Mouse (Mus musculus): ENCODE results near the gene Lrrc26. TPM values are rescaled to one million over a fixed set of nuclear protein-coding genes. Genes with fewer than 3 reads are reported as not detected.

Lrrc26 gene
- polyA plus RNA-seq, 1 experiment from 2014 or later: 0.30 TPM

DNA sequence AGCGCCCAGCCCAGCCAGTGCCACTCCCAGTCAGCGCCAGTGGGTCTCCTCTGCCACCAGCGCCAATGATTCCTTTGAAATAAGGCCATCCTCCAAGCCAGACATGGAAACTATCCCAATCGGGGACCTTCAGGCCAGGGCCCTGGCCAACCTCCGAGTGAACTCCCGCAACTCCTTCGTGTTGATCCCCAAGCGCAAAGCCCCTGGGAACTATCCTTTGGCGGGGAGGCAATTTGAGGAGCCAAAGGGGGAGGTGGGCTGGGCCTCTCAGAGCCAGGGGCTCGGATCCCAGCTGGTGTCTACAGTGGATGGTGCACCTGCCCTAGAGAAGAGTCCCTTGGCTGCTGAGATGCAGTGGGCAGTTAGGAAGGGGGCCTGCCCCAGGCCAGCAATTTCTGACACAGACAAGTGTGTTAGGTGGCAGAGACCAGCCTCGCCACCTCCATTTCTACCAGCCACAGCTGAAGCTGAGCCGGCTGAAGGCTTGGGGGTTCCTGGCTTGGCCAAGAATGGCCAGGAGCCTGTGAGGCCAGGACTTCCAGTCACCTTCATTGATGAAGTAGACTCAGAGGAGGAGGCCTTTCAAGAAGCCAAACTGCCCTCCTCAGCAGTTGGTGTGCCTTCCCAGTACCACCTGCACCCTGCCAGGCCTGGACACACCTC is 26.0 kb upstream of the Lrrc26 start:
- H3K4me3 ChIP-seq (replicated peaks; ENCODE audit: low read depth, low read length): peak overlapping the region; percentile 80
- H3K4me1 ChIP-seq (ENCODE audit: control insufficient read depth, insufficient read depth, low read length): peaks cover 47% of the 10 kb centered on the region
- no peaks in the 10 kb centered on the region for H3K9me3 ChIP-seq (ENCODE audit: control insufficient read depth, low read length)
- H3K27ac ChIP-seq (replicated peaks; ENCODE audit: low read depth, low read length): no peak overlapping the region
- H3K9ac ChIP-seq (replicated peaks; ENCODE audit: low read length): peak overlapping the region; percentile 68
- ATAC-seq (ENCODE audit: low FRiP score, low TSS enrichment): no peak
- peak overlapping the region; percentile 100 for H3K4me2 ChIP-seq (ENCODE audit: low read length)
- peaks cover 9% of the 10 kb centered on the region for H3K27me3 ChIP-seq (ENCODE audit: control insufficient read depth, insufficient read depth, low read length)
- H3K36me3 ChIP-seq (ENCODE audit: control insufficient read depth, insufficient read depth, low read length): peaks cover 7% of the 10 kb centered on the region
- no peak for DNase-seq
- WGBS: 18% methylated on average over 12 of the region's 12 CpGs

DNA sequence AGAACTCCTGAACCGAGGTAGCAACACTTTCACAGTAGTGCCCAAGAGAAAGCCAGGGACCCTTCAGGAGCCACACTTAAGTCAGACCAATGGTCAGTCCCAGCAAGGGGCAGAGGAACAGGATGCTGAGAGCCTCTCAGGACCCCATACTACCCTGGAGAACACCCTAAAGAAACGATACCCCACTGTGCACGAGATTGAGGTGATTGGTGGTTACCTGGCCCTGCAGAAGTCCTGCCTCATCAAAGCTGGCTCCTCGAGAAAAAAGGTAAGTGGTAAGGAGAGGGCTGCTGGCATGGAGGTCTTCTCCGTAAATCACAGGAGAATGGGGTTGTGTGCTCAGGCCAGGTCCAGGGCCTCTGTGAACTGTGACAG is 25.4 kb upstream of the Lrrc26 start:
- DNase-seq: no peak
- peak overlapping the region; percentile 100 for H3K4me2 ChIP-seq (ENCODE audit: low read length)
- H3K4me1 ChIP-seq (ENCODE audit: control insufficient read depth, insufficient read depth, low read length): peaks cover 47% of the 10 kb centered on the region
- no peak overlapping the region for H3K27ac ChIP-seq (replicated peaks; ENCODE audit: low read depth, low read length)
- no peak overlapping the region; the same call in 1 of the 2 replicates for H3K9ac ChIP-seq (replicated peaks; ENCODE audit: low read length)
- H3K27me3 ChIP-seq (ENCODE audit: control insufficient read depth, insufficient read depth, low read length): peaks cover 9% of the 10 kb centered on the region
- H3K36me3 ChIP-seq (ENCODE audit: control insufficient read depth, insufficient read depth, low read length): peaks cover 12% of the 10 kb centered on the region
- WGBS: 77% methylated on average over 5 of the region's 5 CpGs
- H3K4me3 ChIP-seq (replicated peaks; ENCODE audit: low read depth, low read length): no peak overlapping the region; the same call in 1 of the 2 replicates
- no peak for ATAC-seq (ENCODE audit: low FRiP score, low TSS enrichment)
- no peaks in the 10 kb centered on the region for H3K9me3 ChIP-seq (ENCODE audit: control insufficient read depth, low read length)

DNA sequence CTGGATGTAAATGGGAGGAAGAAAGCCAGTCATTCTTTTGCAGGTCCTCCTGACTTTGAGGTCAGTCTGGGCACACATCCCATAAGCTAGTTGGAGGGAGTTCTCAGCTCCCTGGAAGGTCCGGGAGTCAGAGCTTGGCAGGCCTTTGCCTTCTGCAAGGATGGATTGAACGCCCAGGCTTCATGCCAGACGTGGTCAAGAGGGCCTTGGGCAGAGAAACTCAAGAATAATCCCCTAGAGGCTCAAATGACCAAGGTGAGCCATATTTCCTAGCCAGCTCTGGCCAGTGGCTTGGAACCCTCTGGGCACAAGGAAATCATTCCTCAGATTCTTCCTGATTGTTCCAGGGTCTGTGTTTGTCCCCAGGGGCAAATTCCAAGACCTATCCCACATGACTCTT is 24.9 kb upstream of the Lrrc26 start:
- Histone ChIP-seq H3K4me1 (ENCODE audit: control insufficient read depth, insufficient read depth, low read length) (peaks cover 47% of the 10 kb centered on the region), H3K4me3 (replicated peaks; ENCODE audit: low read depth, low read length) (0 out of 2 replicates have a peak overlapping the region, but pooled peaks have one; percentile 12), H3K9me3 (ENCODE audit: control insufficient read depth, low read length) (no peaks in the 10 kb centered on the region), H3K27ac (replicated peaks; ENCODE audit: low read depth, low read length) (no peak overlapping the region), H3K36me3 (ENCODE audit: control insufficient read depth, insufficient read depth, low read length) (peaks cover 18% of the 10 kb centered on the region), H3K9ac (replicated peaks; ENCODE audit: low read length) (no peak overlapping the region; the same call in 1 of the 2 replicates), H3K27me3 (ENCODE audit: control insufficient read depth, insufficient read depth, low read length) (peaks cover 9% of the 10 kb centered on the region), H3K4me2 (ENCODE audit: low read length) (peak overlapping the region; percentile 100)
- DNase-seq (no peak), ATAC-seq (ENCODE audit: low FRiP score, low TSS enrichment) (no peak)
- 73% methylated on average over 3 of the region's 3 CpGs for WGBS

DNA sequence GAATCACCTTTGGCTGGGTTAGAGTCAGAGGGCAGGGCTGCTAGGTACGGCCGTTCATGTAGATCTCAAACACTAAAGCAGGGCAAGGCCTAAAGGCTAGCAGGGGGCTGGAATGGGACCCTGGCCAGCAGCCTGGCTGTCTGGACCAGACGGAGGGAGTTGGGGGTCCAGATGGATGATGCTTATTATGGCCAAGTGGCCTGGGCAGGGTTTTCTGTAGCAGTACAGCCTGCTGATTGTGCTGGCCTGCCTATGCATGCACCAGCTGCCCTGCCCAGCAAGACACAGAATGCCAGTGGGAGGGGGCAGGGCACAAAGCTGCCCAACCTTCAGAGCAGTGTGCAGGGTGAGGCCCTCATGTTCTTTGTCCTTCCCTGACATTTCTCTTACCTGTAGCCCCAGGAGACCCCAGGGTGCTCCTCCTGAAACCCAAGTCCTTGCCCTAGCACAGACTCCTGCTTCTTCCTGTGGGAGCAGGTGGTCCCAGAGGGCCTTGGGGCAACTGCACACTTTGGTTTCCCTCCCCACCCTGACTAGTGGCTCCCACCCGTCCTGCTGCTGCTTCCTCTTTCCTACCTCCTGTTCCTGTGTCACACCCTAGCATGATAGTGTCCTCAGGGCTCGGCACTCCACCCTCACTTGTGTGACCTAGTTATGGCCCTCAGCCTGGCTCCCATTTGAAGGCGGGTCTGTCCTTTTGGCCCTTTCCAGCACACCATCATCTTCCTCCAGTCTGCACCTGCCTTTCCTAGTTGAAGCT is 23.6 kb upstream of the Lrrc26 start:
- no peak overlapping the region for H3K4me3 ChIP-seq (replicated peaks; ENCODE audit: low read depth, low read length)
- peaks cover 53% of the 10 kb centered on the region for H3K4me1 ChIP-seq (ENCODE audit: control insufficient read depth, insufficient read depth, low read length)
- peak overlapping the region; percentile 100 for H3K4me2 ChIP-seq (ENCODE audit: low read length)
- no peak for ATAC-seq (ENCODE audit: low FRiP score, low TSS enrichment)
- peak overlapping the region; percentile 31; the same call in 1 of the 2 replicates for H3K9ac ChIP-seq (replicated peaks; ENCODE audit: low read length)
- H3K27me3 ChIP-seq (ENCODE audit: control insufficient read depth, insufficient read depth, low read length): peaks cover 9% of the 10 kb centered on the region
- no peaks in the 10 kb centered on the region for H3K9me3 ChIP-seq (ENCODE audit: control insufficient read depth, low read length)
- no peak overlapping the region for H3K27ac ChIP-seq (replicated peaks; ENCODE audit: low read depth, low read length)
- WGBS: 70% methylated on average over 6 of the region's 6 CpGs
- DNase-seq: no peak
- peaks cover 27% of the 10 kb centered on the region for H3K36me3 ChIP-seq (ENCODE audit: control insufficient read depth, insufficient read depth, low read length)

DNA sequence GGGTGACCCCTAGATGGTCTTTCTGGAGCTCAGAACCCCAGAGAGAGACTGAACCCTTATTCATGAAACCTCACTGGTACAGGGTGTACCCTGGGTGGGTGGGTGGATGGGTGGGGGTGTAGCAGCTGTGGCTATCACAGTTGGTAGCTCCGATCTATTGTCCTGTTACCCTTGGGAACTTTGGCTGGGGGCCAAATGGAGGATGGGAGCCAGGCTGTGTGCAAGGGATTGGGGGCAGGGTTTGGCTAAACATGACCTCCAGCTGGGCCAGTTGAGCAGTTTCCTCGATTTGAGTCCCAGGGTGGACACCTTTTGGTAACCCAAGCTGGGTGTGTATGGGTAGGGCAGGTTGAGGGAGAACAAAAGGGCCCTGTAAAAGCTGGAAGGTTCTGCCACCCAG is 23.0 kb upstream of the Lrrc26 start:
- H3K27ac ChIP-seq (replicated peaks; ENCODE audit: low read depth, low read length): 0 out of 2 replicates have a peak overlapping the region, but pooled peaks have one; percentile 52
- peaks cover 59% of the 10 kb centered on the region for H3K4me1 ChIP-seq (ENCODE audit: control insufficient read depth, insufficient read depth, low read length)
- H3K9ac ChIP-seq (replicated peaks; ENCODE audit: low read length): peak overlapping the region; percentile 16; the same call in 1 of the 2 replicates
- ATAC-seq (ENCODE audit: low FRiP score, low TSS enrichment): no peak
- peaks cover 9% of the 10 kb centered on the region for H3K27me3 ChIP-seq (ENCODE audit: control insufficient read depth, insufficient read depth, low read length)
- peak overlapping the region; percentile 100 for H3K4me2 ChIP-seq (ENCODE audit: low read length)
- no peaks in the 10 kb centered on the region for H3K9me3 ChIP-seq (ENCODE audit: control insufficient read depth, low read length)
- DNase-seq: peak; percentile 35
- peaks cover 27% of the 10 kb centered on the region for H3K36me3 ChIP-seq (ENCODE audit: control insufficient read depth, insufficient read depth, low read length)
- WGBS: 50% methylated on average over 2 of the region's 2 CpGs
- no peak overlapping the region for H3K4me3 ChIP-seq (replicated peaks; ENCODE audit: low read depth, low read length)

DNA sequence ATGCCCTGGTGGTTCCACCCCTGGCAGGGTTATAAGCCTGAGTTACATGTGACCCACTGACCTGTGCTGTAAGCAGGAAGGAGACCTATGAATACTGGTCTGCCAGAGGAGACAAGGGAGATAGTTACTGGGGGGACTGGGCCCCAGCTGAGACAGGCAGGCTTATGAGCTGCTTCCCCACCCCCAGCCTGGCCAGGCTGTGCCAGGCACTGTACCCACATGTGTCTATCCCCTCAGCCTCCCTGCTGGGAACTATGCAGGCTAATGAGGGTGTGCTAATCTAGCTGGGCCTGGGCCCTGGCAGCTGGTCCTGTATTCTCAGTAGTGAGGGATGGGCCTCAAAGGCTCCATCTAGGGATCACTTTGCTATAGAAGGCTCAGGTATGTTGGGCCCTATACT is 22.5 kb upstream of the Lrrc26 start:
- Histone ChIP-seq H3K9me3 (ENCODE audit: control insufficient read depth, low read length) (no peaks in the 10 kb centered on the region), H3K27ac (replicated peaks; ENCODE audit: low read depth, low read length) (0 out of 2 replicates have a peak overlapping the region, but pooled peaks have one; percentile 52), H3K36me3 (ENCODE audit: control insufficient read depth, insufficient read depth, low read length) (peaks cover 27% of the 10 kb centered on the region), H3K4me2 (ENCODE audit: low read length) (peak overlapping the region; percentile 100), H3K27me3 (ENCODE audit: control insufficient read depth, insufficient read depth, low read length) (peaks cover 9% of the 10 kb centered on the region), H3K4me1 (ENCODE audit: control insufficient read depth, insufficient read depth, low read length) (peaks cover 59% of the 10 kb centered on the region), H3K4me3 (replicated peaks; ENCODE audit: low read depth, low read length) (no peak overlapping the region), H3K9ac (replicated peaks; ENCODE audit: low read length) (peak overlapping the region; percentile 16; the same call in 1 of the 2 replicates)
- ATAC-seq (ENCODE audit: low FRiP score, low TSS enrichment): no peak
- no peak for DNase-seq

DNA sequence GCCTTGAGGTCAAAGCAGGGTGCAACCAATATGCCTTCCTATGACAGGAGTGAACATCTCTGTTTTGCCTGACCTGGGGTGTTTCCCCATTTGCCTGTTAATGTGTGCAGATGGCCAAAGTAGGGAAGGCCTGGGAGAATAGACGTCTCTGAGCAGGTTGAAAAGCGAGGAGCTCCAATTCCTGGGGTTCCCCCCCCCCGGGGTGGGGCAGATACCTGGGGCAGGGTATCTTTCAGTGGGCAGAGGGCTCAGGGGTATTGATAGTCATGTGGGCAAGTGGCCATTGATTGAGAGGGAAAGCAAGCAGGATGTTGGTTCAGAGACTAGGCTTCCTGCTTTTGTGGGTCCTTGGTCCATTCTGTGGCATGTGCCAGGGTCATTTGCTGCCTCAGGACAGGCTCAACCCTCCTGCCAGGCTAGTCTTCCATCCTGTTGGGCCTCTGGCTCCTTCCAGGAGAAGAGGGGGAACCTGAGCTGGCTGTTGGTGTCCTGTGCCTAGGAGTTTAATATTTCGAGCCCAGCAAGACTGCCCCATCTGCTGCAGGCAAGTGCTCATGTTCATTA is 21.9 kb upstream of the Lrrc26 start:
- DNase-seq (no peak), ATAC-seq (ENCODE audit: low FRiP score, low TSS enrichment) (no peak)
- peaks cover 9% of the 10 kb centered on the region for H3K27me3 ChIP-seq (ENCODE audit: control insufficient read depth, insufficient read depth, low read length)
- H3K4me2 ChIP-seq (ENCODE audit: low read length): no peak overlapping the region
- 78% methylated on average over 4 of the region's 4 CpGs for WGBS
- no peaks in the 10 kb centered on the region for H3K9me3 ChIP-seq (ENCODE audit: control insufficient read depth, low read length)
- no peak overlapping the region for H3K27ac ChIP-seq (replicated peaks; ENCODE audit: low read depth, low read length)
- H3K9ac ChIP-seq (replicated peaks; ENCODE audit: low read length): no peak overlapping the region
- H3K4me3 ChIP-seq (replicated peaks; ENCODE audit: low read depth, low read length): no peak overlapping the region
- H3K36me3 ChIP-seq (ENCODE audit: control insufficient read depth, insufficient read depth, low read length): peaks cover 27% of the 10 kb centered on the region
- peaks cover 60% of the 10 kb centered on the region for H3K4me1 ChIP-seq (ENCODE audit: control insufficient read depth, insufficient read depth, low read length)

DNA sequence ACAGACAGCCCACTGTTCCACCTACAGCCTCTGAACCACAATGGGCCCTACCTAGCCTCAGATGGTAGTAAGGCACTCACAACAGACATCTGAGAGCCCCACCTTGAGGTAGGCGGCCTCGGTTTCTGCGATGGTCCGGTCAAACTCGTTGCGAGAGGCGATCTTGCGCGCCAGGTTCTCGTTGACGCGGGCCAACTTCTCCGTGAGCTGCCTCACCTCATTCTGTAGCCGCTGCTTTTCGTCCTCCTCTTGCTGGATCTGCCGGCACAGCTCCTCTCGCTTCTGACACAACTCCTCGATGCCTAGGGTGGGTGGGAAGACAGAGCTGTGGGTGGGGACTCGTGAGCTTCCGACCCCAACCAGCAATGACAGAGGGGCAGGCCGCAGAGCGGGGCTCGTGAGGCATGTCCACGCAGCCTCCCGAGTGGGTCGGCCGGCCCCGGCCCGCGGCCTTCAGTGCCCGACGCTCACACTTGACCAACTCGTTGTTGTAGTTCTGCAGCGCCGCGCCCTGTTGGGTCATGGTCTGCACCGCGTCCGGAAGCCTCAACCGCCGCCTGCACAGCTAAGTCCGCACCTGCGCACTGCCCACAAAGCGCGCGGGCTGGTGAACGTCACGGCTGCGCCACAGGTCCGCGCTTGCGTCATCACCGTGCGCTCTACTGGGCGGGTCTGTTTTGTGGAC is 17.7 kb upstream of the Lrrc26 start, which contains the start of the genes Ssna1 and Anapc2:
Gene Ssna1 (minus strand): TSS at position 612 of the 685 bp plus-strand sequence.
Gene Anapc2 (plus strand): TSS at position 652 of the 685 bp plus-strand sequence.
- peak within 1 kb of the TSS; percentile 82 for H3K9ac ChIP-seq (replicated peaks; ENCODE audit: low read length)
- H3K27ac ChIP-seq (replicated peaks; ENCODE audit: low read depth, low read length): peak within 1 kb of the TSS; percentile 83
- DNase-seq: peak; percentile 99
- no peaks in the 10 kb centered on the region for H3K27me3 ChIP-seq (ENCODE audit: control insufficient read depth, insufficient read depth, low read length)
- under 1% methylated on average over 55 of the region's 55 CpGs for WGBS
- ATAC-seq (ENCODE audit: low FRiP score, low TSS enrichment): peak; percentile 96
- peak within 1 kb of the TSS; percentile 98 for H3K4me2 ChIP-seq (ENCODE audit: low read length)
- peaks cover 61% of the 10 kb centered on the region for H3K36me3 ChIP-seq (ENCODE audit: control insufficient read depth, insufficient read depth, low read length)
- peaks cover 31% of the 10 kb centered on the region for H3K4me1 ChIP-seq (ENCODE audit: control insufficient read depth, insufficient read depth, low read length)
- H3K9me3 ChIP-seq (ENCODE audit: control insufficient read depth, low read length): no peaks in the 10 kb centered on the region
- H3K4me3 ChIP-seq (replicated peaks; ENCODE audit: low read depth, low read length): peak within 1 kb of the TSS; percentile 83

Measured in midbrain, embryonic 14.5 days (tissue).